22 mouse cellular contexts compared by ENCODE assay signal in genomic region chr3:104521341-104521924, GRCm38 (mm10). TPM values are rescaled to one million over a fixed set of nuclear protein-coding genes. Genes with fewer than 3 reads are reported as not detected.
DNase-seq lines count a peak whose midpoint lies in the region; ATAC-seq lines count a peak whose summit lies in the region.
"Had no signal": no experiment of that assay in that cellular context is flagged by ENCODE, and none has a peak within 500 bp of the region (broad histone marks: within the 10 kb centered on the region; RNA-seq: fewer than 3 reads in every experiment).

No protein-coding gene starts in this region.

- peak; percentile 23; the same call in 1 of the 2 replicates for ATAC-seq in neural tube, embryonic 13.5 days (ENCODE audit: low read depth)
- ATAC-seq in neural tube, embryonic 15.5 days (ENCODE audit: low FRiP score): no peak
- ATAC-seq: intestine, embryonic 16.5 days had no signal

- H3K4me2 ChIP-seq in neural tube, embryonic 13.5 days: no peak overlapping the region
- H3K4me2 ChIP-seq in neural tube, embryonic 15.5 days: no peak overlapping the region
- H3K4me2 ChIP-seq: forebrain, embryonic 12.5 days; limb, embryonic 12.5 days; liver, embryonic 13.5 days; lung, embryonic 15.5 days had no signal

- no peak overlapping the region for H3K4me3 ChIP-seq in heart, embryonic 10.5 days
- H3K4me3 ChIP-seq in neural tube, embryonic 13.5 days: no peak overlapping the region
- H3K4me3 ChIP-seq in neural tube, embryonic 15.5 days (replicated peaks): no peak overlapping the region
- H3K4me3 ChIP-seq: forebrain, embryonic 12.5 days; heart, adult 2 months; limb, embryonic 12.5 days; liver, embryonic 13.5 days; lung, embryonic 15.5 days; midbrain, embryonic 10.5 days had no signal

- no peaks in the 10 kb centered on the region for H3K27me3 ChIP-seq in heart, embryonic 10.5 days (ENCODE audit: insufficient read depth, poor library complexity, severe bottlenecking)
- no peaks in the 10 kb centered on the region for H3K27me3 ChIP-seq in neural tube, embryonic 13.5 days
- H3K27me3 ChIP-seq in neural tube, embryonic 15.5 days (replicated peaks): no peaks in the 10 kb centered on the region
- H3K27me3 ChIP-seq: forebrain, embryonic 12.5 days; limb, embryonic 12.5 days; liver, embryonic 13.5 days; lung, embryonic 15.5 days had no signal

- H3K9ac ChIP-seq in neural tube, embryonic 13.5 days: no peak overlapping the region
- no peak overlapping the region for H3K9ac ChIP-seq in neural tube, embryonic 15.5 days (replicated peaks)
- H3K9ac ChIP-seq: forebrain, embryonic 12.5 days; limb, embryonic 12.5 days; liver, embryonic 13.5 days; lung, embryonic 15.5 days had no signal

- no peak overlapping the region for H3K27ac ChIP-seq in heart, embryonic 10.5 days
- H3K27ac ChIP-seq in neural tube, embryonic 13.5 days (replicated peaks): peak overlapping the region; percentile 35; the same call in 1 of the 2 replicates
- H3K27ac ChIP-seq in neural tube, embryonic 15.5 days (replicated peaks): no peak overlapping the region
- H3K27ac ChIP-seq: forebrain, embryonic 12.5 days; heart, adult 2 months; limb, embryonic 12.5 days; liver, embryonic 13.5 days; lung, embryonic 15.5 days; midbrain, embryonic 10.5 days had no signal

- 64% methylated on average over 3 of the region's 3 CpGs for WGBS in heart, embryonic 10.5 days
- 30% methylated on average over 3 of the region's 3 CpGs for WGBS in neural tube, embryonic 13.5 days
- 31% methylated on average over 3 of the region's 3 CpGs for WGBS in neural tube, embryonic 15.5 days

- no peaks in the 10 kb centered on the region for H3K36me3 ChIP-seq in heart, embryonic 10.5 days
- H3K36me3 ChIP-seq in neural tube, embryonic 13.5 days: no peaks in the 10 kb centered on the region
- H3K36me3 ChIP-seq in neural tube, embryonic 15.5 days: no peaks in the 10 kb centered on the region
- H3K36me3 ChIP-seq: forebrain, embryonic 12.5 days; limb, embryonic 12.5 days; liver, embryonic 13.5 days; lung, embryonic 15.5 days; midbrain, embryonic 10.5 days had no signal

- peak; percentile 18 to 58 for DNase-seq in adrenal gland, adult (ENCODE audit: inconsistent age in 2 of 2, low spot score in 1 of 2)
- no peak for DNase-seq in adrenal gland, adult 8-10 months
- DNase-seq in heart, embryonic 10.5 days (ENCODE audit: low spot score): peak; percentile 19
- DNase-seq in heart, adult 18-20 months: no peak
- DNase-seq in urinary bladder, adult 2 months (ENCODE audit: low spot score): no peak
- DNase-seq in right cerebral cortex, adult 2 months (ENCODE audit: low spot score in 2 of 2): no peak
- DNase-seq: cerebellum, adult 2 months; cerebellum, postnatal 36 days; gastrocnemius, postnatal 10 days; heart, adult 2 months; kidney, postnatal 10 days; liver, embryonic 13.5 days; lung, postnatal 4 days; right cerebral cortex, postnatal 25 days; thymus, adult 2 months had no signal

- H3K9me3 ChIP-seq in heart, embryonic 10.5 days: no peaks in the 10 kb centered on the region
- no peaks in the 10 kb centered on the region for H3K9me3 ChIP-seq in neural tube, embryonic 13.5 days
- no peaks in the 10 kb centered on the region for H3K9me3 ChIP-seq in neural tube, embryonic 15.5 days (replicated peaks)
- H3K9me3 ChIP-seq: forebrain, embryonic 12.5 days; limb, embryonic 12.5 days; liver, embryonic 13.5 days; lung, embryonic 15.5 days; midbrain, embryonic 10.5 days had no signal

- H3K4me1 ChIP-seq in heart, embryonic 10.5 days: peaks cover 4% of the 10 kb centered on the region; the same call in 1 of the 2 replicates
- H3K4me1 ChIP-seq in neural tube, embryonic 13.5 days (replicated peaks): peaks cover 9% of the 10 kb centered on the region; the same call in 1 of the 2 replicates
- no peaks in the 10 kb centered on the region for H3K4me1 ChIP-seq in neural tube, embryonic 15.5 days
- H3K4me1 ChIP-seq: forebrain, embryonic 12.5 days; limb, embryonic 12.5 days; midbrain, embryonic 10.5 days had no signal

RNA-seq across cellular contexts. Expression of gene Lrig2, which starts 9.7 kb away (rescaled TPM):
- total RNA-seq in adrenal gland, adult 8-10 months (2022): 10 to 100 TPM; 15.8 to 27.3 (median 20.5) TPM
- polyA plus RNA-seq in heart, embryonic 10.5 days (2016; fragmentation: Nextera tagmentation; extraction: Ambion mirVana): 13.0 and 14.1 TPM in 2 replicates
- total RNA-seq in heart, adult 18-20 months (2021): 1 to 10 TPM; 7.9 to 9.4 TPM
- polyA plus RNA-seq in neural tube, embryonic 13.5 days (2015; fragmentation: Nextera tagmentation; extraction: Ambion mirVana): 29.3 and 33.4 TPM in 2 replicates
- polyA plus RNA-seq in neural tube, embryonic 15.5 days (2015; fragmentation: Nextera tagmentation; extraction: Ambion mirVana): 24.7 and 24.8 TPM in 2 replicates
- polyA plus RNA-seq in urinary bladder, adult 2 months (2012; rRNA removed): 11.0 and 11.1 TPM in 2 replicates

Comparison
In these comparisons a context has a peak if more than half of its experiments do, and no peak if none do; other contexts are left out.
1. DNase-seq: peak in adrenal gland, adult (2 of 2) and heart, embryonic 10.5 days (single experiment); none in adrenal gland, adult 8-10 months (single experiment), heart, adult 18-20 months (0 of 2), urinary bladder, adult 2 months (single experiment) and right cerebral cortex, adult 2 months (0 of 2).